Mouse (Mus musculus): ENCODE measurements at regions not wholly inside any gene's neighbourhood (a gene's known extent, or its start where the extent isn't known, plus 50 kb on each side); places are given as distances from the start of the nearest gene placed in this dataset.

DNA sequence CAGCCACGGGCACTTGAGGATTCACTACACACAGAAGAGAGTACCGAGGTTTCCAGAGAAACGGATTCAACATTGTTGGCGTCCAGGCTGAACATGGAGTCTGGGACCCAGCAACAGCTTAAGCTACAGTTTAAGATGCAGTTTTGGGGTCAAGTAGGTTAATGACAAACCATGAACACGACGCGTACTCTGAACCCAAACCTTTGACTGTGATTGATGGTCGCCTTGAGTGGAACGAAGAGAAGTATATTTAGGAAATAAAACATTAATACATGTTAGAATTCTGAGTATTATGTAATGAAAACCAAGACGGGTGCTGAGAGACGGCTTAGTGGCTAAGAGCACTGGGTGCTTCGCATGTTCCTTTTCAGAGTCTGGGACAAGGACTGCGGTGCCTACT, 124.3 kb upstream of the Sash1 start:
- no peak for TF ChIP-seq CTCF (IDR thresholded peaks at IDR 0.05; ENCODE audit: low read depth, low read length)
- TF ChIP-seq POLR2A (IDR thresholded peaks at IDR 0.05; ENCODE audit: extremely low read depth, insufficient read depth, low read length) = no peak
